Comparison of ENCODE assay signal across 12 mouse cellular contexts in genomic region chr5:71094776-71095175, GRCm38 (mm10). TPM values are rescaled to one million over a fixed set of nuclear protein-coding genes. Genes with fewer than 3 reads are reported as not detected.
DNase-seq lines count a peak whose midpoint lies in the region; ATAC-seq and TF ChIP-seq lines count a peak whose summit lies in the region.
"Had no signal": no experiment of that assay in that cellular context is flagged by ENCODE, and none has a peak within 500 bp of the region (broad histone marks: within the 10 kb centered on the region; RNA-seq: fewer than 3 reads in every experiment).

No protein-coding gene starts in this region.

- H3K36me3 ChIP-seq in kidney, embryonic 16.5 days (ENCODE audit: insufficient read depth, low read length) = no peaks in the 10 kb centered on the region
- H3K36me3 ChIP-seq in embryonic facial prominence, embryonic 11.5 days (replicated peaks; ENCODE audit: control insufficient read depth, insufficient read depth, low read depth, low read length) = no peaks in the 10 kb centered on the region
- no peaks in the 10 kb centered on the region for H3K36me3 ChIP-seq in forebrain, postnatal 0 days (ENCODE audit: insufficient read depth)
- H3K36me3 ChIP-seq in midbrain, embryonic 13.5 days = no peaks in the 10 kb centered on the region
- H3K36me3 ChIP-seq: G1E had no signal

- 21% methylated on average over 10 of the region's 10 CpGs for WGBS in kidney, embryonic 16.5 days
- WGBS in embryonic facial prominence, embryonic 11.5 days = 30% methylated on average over 10 of the region's 10 CpGs
- WGBS in forebrain, postnatal 0 days = 10% methylated on average over 10 of the region's 10 CpGs
- WGBS in midbrain, embryonic 13.5 days = 16% methylated on average over 10 of the region's 10 CpGs

- H3K27me3 ChIP-seq in kidney, embryonic 16.5 days (ENCODE audit: insufficient read depth, low read length) = peaks cover 29% of the 10 kb centered on the region
- H3K27me3 ChIP-seq in embryonic facial prominence, embryonic 11.5 days (ENCODE audit: control insufficient read depth, insufficient read depth, low read length) = no peaks in the 10 kb centered on the region
- H3K27me3 ChIP-seq in forebrain, postnatal 0 days (ENCODE audit: insufficient read depth, low read length) = no peaks in the 10 kb centered on the region
- peaks cover 3% of the 10 kb centered on the region; the same call in 1 of the 2 replicates for H3K27me3 ChIP-seq in midbrain, embryonic 13.5 days

- H3K4me2 ChIP-seq in kidney, embryonic 16.5 days (replicated peaks; ENCODE audit: low read depth, low read length) = peak overlapping the region; percentile 97
- peak overlapping the region; percentile 96 for H3K4me2 ChIP-seq in embryonic facial prominence, embryonic 11.5 days (ENCODE audit: low read depth, low read length)
- H3K4me2 ChIP-seq in forebrain, postnatal 0 days (ENCODE audit: low read depth) = peak overlapping the region; percentile 78
- H3K4me2 ChIP-seq in midbrain, embryonic 13.5 days (replicated peaks) = peak overlapping the region; percentile 85

- 0 out of 2 replicates have a peak, but pooled peaks cover 12% of the 10 kb centered on the region for H3K4me1 ChIP-seq in kidney, embryonic 16.5 days (ENCODE audit: insufficient read depth, low read length)
- H3K4me1 ChIP-seq in embryonic facial prominence, embryonic 11.5 days (ENCODE audit: control insufficient read depth, insufficient read depth, low read length) = no peaks in the 10 kb centered on the region
- H3K4me1 ChIP-seq in forebrain, postnatal 0 days (ENCODE audit: insufficient read depth) = peaks cover 4% of the 10 kb centered on the region; the same call in 1 of the 2 replicates
- H3K4me1 ChIP-seq in midbrain, embryonic 13.5 days (replicated peaks) = peaks cover 14% of the 10 kb centered on the region

- H3K9ac ChIP-seq in kidney, embryonic 16.5 days (replicated peaks; ENCODE audit: low read length) = peak overlapping the region; percentile 61; the same call in 1 of the 2 replicates
- H3K9ac ChIP-seq in embryonic facial prominence, embryonic 11.5 days (replicated peaks; ENCODE audit: low read length) = no peak overlapping the region
- peak overlapping the region; percentile 97 for H3K9ac ChIP-seq in forebrain, postnatal 0 days
- H3K9ac ChIP-seq in midbrain, embryonic 13.5 days (replicated peaks) = peak overlapping the region; percentile 87

- no peaks in the 10 kb centered on the region for H3K9me3 ChIP-seq in kidney, embryonic 16.5 days (ENCODE audit: low read length)
- H3K9me3 ChIP-seq in embryonic facial prominence, embryonic 11.5 days (replicated peaks; ENCODE audit: control insufficient read depth, low read length) = no peaks in the 10 kb centered on the region
- no peaks in the 10 kb centered on the region for H3K9me3 ChIP-seq in forebrain, postnatal 0 days (ENCODE audit: low read length)
- no peaks in the 10 kb centered on the region for H3K9me3 ChIP-seq in midbrain, embryonic 13.5 days

- no peak for TF ChIP-seq CTCF in forebrain, postnatal 0 days (IDR thresholded peaks at IDR 0.05; ENCODE audit: low read depth)

- ATAC-seq in kidney, embryonic 16.5 days (ENCODE audit: low FRiP score, low TSS enrichment) = no peak
- no peak for ATAC-seq in embryonic facial prominence, embryonic 11.5 days (replicated peaks; ENCODE audit: insufficient number of reproducible peaks, low FRiP score, low TSS enrichment, low read depth)
- no peak for ATAC-seq in forebrain, postnatal 0 days
- ATAC-seq in midbrain, embryonic 13.5 days = no peak

- DNase-seq in kidney, adult 9 months = no peak
- DNase-seq in embryonic facial prominence, embryonic 11.5 days (ENCODE audit: low spot score) = no peak
- DNase-seq in forebrain, postnatal 0 days = no peak
- no peak for DNase-seq in B cell, adult 2 months
- no peak for DNase-seq in spleen, adult 12 weeks (ENCODE audit: low spot score)
- DNase-seq in cerebellum, adult 9-11 months = no peak
- DNase-seq: heart, adult 18-20 months had no signal

- H3K27ac ChIP-seq in kidney, embryonic 16.5 days (ENCODE audit: low read length) = no peak overlapping the region
- no peak overlapping the region for H3K27ac ChIP-seq in embryonic facial prominence, embryonic 11.5 days (replicated peaks; ENCODE audit: low read depth, low read length)
- H3K27ac ChIP-seq in forebrain, postnatal 0 days (ENCODE audit: low read depth, low read length) = peak overlapping the region; percentile 94
- H3K27ac ChIP-seq in midbrain, embryonic 13.5 days = peak overlapping the region; percentile 90
- H3K27ac ChIP-seq: macrophage had no signal

- H3K4me3 ChIP-seq in kidney, embryonic 16.5 days (ENCODE audit: low read length) = peak overlapping the region; percentile 66
- H3K4me3 ChIP-seq in embryonic facial prominence, embryonic 11.5 days (ENCODE audit: low read depth, low read length) = peak overlapping the region; percentile 68
- peak overlapping the region; percentile 96 for H3K4me3 ChIP-seq in forebrain, postnatal 0 days (ENCODE audit: low read depth, low read length)
- H3K4me3 ChIP-seq in midbrain, embryonic 13.5 days (replicated peaks) = peak overlapping the region; percentile 83

RNA-seq across cellular contexts. Expression of gene Gabra2, which starts 0.9 kb away (rescaled TPM):
- 1.6 and 1.7 TPM in 2 replicates for polyA plus RNA-seq in kidney, embryonic 16.5 days (2015; fragmentation: Nextera tagmentation; extraction: Ambion mirVana)
- polyA plus RNA-seq in embryonic facial prominence, embryonic 11.5 days (2014; fragmentation: Nextera tagmentation; extraction: Ambion mirVana) = 0.47 and 1.2 TPM in 2 replicates
- 38.9 and 46.0 TPM in 2 replicates for total RNA-seq in forebrain, postnatal 0 days (2014; rRNA removed)
- polyA plus RNA-seq in forebrain, postnatal 0 days (2015; fragmentation: Nextera tagmentation; extraction: Ambion mirVana) = 22.9 and 97.5 TPM in 2 replicates
- 45.9 and 46.6 TPM in 2 replicates for polyA plus RNA-seq in midbrain, embryonic 13.5 days (2015; fragmentation: Nextera tagmentation; extraction: Ambion mirVana)
- total RNA-seq: heart, adult 18-20 months had no signal
- polyA plus RNA-seq: G1E; macrophage; spleen, adult 2 months had no signal

Comparison
In these comparisons a context has a peak if more than half of its experiments do, and no peak if none do; other contexts are left out.
1. H3K27ac ChIP-seq: peak in forebrain, postnatal 0 days (single experiment) and midbrain, embryonic 13.5 days (single experiment); none in kidney, embryonic 16.5 days (single experiment) and embryonic facial prominence, embryonic 11.5 days (single experiment).
2. Peak in every context shown above with its lines, with median percentiles within 50 percentile points of each other: H3K4me2 ChIP-seq and H3K4me3 ChIP-seq.